Mouse (Mus musculus) forebrain, embryonic 14.5 days (tissue): ENCODE results near the gene Dip2c. TPM values are rescaled to one million over a fixed set of nuclear protein-coding genes. Genes with fewer than 3 reads are reported as not detected.

Source experiments
- ATAC-seq: fragments of 200-750 bp; cut with Nextera tagmentation; 2 replicates; pipeline ENCODE4 v1.8.0; 2017; ENCODE audit warnings: mild to moderate bottlenecking, moderate library complexity
- DNase-seq: peaks from one replicate; pipeline ENCODE4 v3.0.0-alpha.2; 2015; ENCODE audit warnings: low spot score
- H3K27ac ChIP-seq: fragments of 300-500 bp; sonication (generic); 2 replicates; pipeline ENCODE4 v1.5.1; 2014; ENCODE audit warnings: low read depth, mild to moderate bottlenecking, control low read depth, low read length, moderate library complexity
- H3K27me3 ChIP-seq: fragments of 300-500 bp; sonication (generic); replicated peaks from 2 replicates; pipeline ENCODE4 v1.6.1; 2014; ENCODE audit warnings: low read length, control low read depth, mixed read lengths; ENCODE audit not compliant: control insufficient read depth, insufficient read depth
- H3K36me3 ChIP-seq: fragments of 300-500 bp; sonication (generic); 2 replicates; pipeline ENCODE4 v1.6.1; 2014; ENCODE audit warnings: low read length, control low read depth; ENCODE audit not compliant: control insufficient read depth, insufficient read depth
- H3K4me1 ChIP-seq: fragments of 300-500 bp; sonication (generic); 2 replicates; pipeline ENCODE4 v1.6.1; 2014; ENCODE audit warnings: antibody characterized with exemption, low read length, control low read depth; ENCODE audit not compliant: control insufficient read depth, insufficient read depth
- H3K4me2 ChIP-seq: fragments of 300-500 bp; sonication (generic); 2 replicates; pipeline ENCODE4 v1.6.1; 2014; ENCODE audit warnings: mild to moderate bottlenecking, control low read depth, low read length
- H3K4me3 ChIP-seq: fragments of 300-500 bp; sonication (generic); 2 replicates; pipeline ENCODE4 v1.5.1; 2014; ENCODE audit warnings: low read depth, low read length, control low read depth
- H3K9ac ChIP-seq: fragments of 300-500 bp; sonication (generic); 2 replicates; pipeline ENCODE4 v1.6.1; 2014; ENCODE audit warnings: mild to moderate bottlenecking, low read length, control low read depth, moderate library complexity
- H3K9me3 ChIP-seq: fragments of 300-500 bp; sonication (generic); replicated peaks from 2 replicates; pipeline ENCODE4 v1.6.1; 2016; ENCODE audit warnings: low read length, control low read depth, mixed read lengths; ENCODE audit not compliant: control insufficient read depth
- WGBS: fragments of 180-500 bp; shearing (Covaris S2); extraction: QIAGEN DNeasy Blood & Tissue Kit; methylation state at CpG from one replicate; pipeline ENCODE4 v1.1.7; 2014; 5-methylcytosine and 5-hydroxymethylcytosine counted together
- polyA plus RNA-seq: library from polyadenylated mRNA; unstranded; fragments of >200 nt; fragmentation: Nextera tagmentation; extraction: Ambion mirVana; gene quantifications from 2 replicates; pipeline ENCODE4 v1.2.1, GENCODE M21; 2014

Dip2c gene
- polyA plus RNA-seq, 1 experiment from 2014 or later = 13.2 TPM

GRCm38 (mm10) chr13:9389334-9389733 lies 113.0 kb downstream of the Dip2c start:
- peaks cover 4% of the 10 kb centered on the region; the same call in 1 of the 2 replicates for H3K4me1 ChIP-seq
- no peak overlapping the region for H3K9ac ChIP-seq
- no peaks in the 10 kb centered on the region for H3K36me3 ChIP-seq
- WGBS = 91% methylated on average over 1 of the region's 1 CpGs
- no peak overlapping the region for H3K27ac ChIP-seq
- no peak for ATAC-seq
- H3K4me2 ChIP-seq = no peak overlapping the region
- H3K27me3 ChIP-seq = no peaks in the 10 kb centered on the region
- DNase-seq = no peak
- no peak overlapping the region for H3K4me3 ChIP-seq
- H3K9me3 ChIP-seq = peaks cover 5% of the 10 kb centered on the region; the same call in 1 of the 2 replicates

DNA sequence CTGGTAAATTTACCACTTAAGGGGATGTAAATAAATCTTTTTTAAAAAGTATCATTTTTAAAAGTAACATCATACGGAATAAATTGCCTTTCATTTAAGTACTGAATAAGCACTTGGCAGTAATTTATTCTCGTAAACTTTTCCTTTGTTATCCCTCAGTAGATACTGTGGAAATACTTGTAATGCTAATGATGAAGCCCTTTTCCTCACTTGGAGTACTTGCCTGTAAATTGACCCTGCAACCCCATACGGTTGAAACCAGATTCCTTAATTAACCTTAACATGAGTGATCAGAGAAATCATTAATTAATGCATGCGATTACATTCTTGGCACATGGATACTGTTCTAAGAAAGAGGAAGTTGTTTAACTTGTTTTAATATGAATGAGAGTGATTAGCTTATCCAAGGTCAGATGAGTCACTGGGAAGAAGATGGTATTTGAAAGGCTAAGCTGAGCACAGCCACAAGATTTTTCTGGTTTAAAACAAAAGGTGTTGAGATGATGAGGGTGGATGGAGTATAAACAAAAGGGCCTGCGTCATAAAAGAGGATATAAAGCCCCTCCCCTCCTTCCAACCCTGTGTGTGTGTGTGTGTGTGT lies 114.0 kb downstream of the Dip2c start:
- Histone ChIP-seq H3K4me1 (peaks cover 4% of the 10 kb centered on the region; the same call in 1 of the 2 replicates), H3K9ac (no peak overlapping the region), H3K36me3 (no peaks in the 10 kb centered on the region), H3K4me3 (no peak overlapping the region), H3K9me3 (peaks cover 5% of the 10 kb centered on the region; the same call in 1 of the 2 replicates), H3K27ac (no peak overlapping the region), H3K27me3 (no peaks in the 10 kb centered on the region), H3K4me2 (no peak overlapping the region)
- WGBS = 13% methylated on average over 5 of the region's 5 CpGs
- ATAC-seq (peak; percentile 55), DNase-seq (peak; percentile 39)

- whole genome bisulfite sequencing = 88% methylated on average over 3 of the region's 3 CpGs
- H3K4me1 ChIP-seq = peaks cover 4% of the 10 kb centered on the region; the same call in 1 of the 2 replicates
- no peaks in the 10 kb centered on the region for H3K9me3 ChIP-seq
- no peak overlapping the region for H3K4me3 ChIP-seq
- DNase-seq (no peak), ATAC-seq (no peak)
- H3K27me3 ChIP-seq = no peaks in the 10 kb centered on the region
- H3K4me2 ChIP-seq = no peak overlapping the region
- H3K9ac ChIP-seq = no peak overlapping the region
- no peaks in the 10 kb centered on the region for H3K36me3 ChIP-seq
- no peak overlapping the region for H3K27ac ChIP-seq
Observed at GRCm38 (mm10) chr13:9393470-9393869, 117.1 kb downstream of the Dip2c start.

DNA sequence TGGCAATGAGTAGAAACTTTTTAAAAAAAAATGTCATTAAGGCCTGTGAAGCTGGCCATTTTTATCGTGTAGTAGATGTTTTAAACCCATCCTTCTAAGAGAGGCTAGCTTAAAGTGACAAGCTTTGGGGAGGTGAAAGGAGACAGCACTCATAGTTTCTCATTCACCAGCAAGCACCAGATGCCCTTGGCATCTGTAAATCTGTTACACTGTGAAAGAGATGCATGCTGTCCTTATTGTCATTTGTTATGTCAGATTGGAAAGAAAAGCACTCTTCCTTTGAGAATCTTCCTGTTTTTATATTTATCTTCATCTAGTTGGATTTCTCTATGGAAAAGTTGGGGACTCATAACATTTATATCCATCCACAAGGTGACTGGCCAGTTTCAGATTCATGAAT lies 119.0 kb downstream of the Dip2c start:
- Histone ChIP-seq H3K36me3 (no peaks in the 10 kb centered on the region), H3K4me2 (no peak overlapping the region), H3K27me3 (no peaks in the 10 kb centered on the region), H3K4me1 (peaks cover 4% of the 10 kb centered on the region; the same call in 1 of the 2 replicates), H3K9ac (no peak overlapping the region), H3K27ac (no peak overlapping the region), H3K9me3 (no peaks in the 10 kb centered on the region), H3K4me3 (no peak overlapping the region)
- 70% methylated on average over 1 of the region's 1 CpGs for WGBS
- ATAC-seq (no peak), DNase-seq (peak; percentile 11)

DNA sequence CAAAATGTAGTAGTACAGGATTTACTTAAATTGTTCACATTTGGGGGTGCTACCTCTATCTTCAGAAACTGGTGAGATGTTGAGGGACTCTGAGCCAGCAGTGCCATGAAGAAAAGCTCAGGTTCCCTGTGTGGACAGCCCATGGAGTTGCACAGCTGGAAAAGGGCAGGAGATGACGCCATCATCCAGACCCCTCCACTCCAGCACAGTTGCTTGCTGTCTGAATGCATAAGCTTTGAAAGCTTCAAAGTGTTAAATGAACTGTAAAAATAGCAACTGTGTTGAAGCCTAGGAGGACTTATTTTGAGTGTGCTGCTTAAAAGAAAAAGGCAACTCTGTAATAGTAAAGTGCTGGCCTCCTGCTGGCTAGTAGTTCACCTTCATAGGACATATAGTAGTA lies 122.5 kb downstream of the Dip2c start:
- no peak overlapping the region for H3K9ac ChIP-seq
- H3K27me3 ChIP-seq = no peaks in the 10 kb centered on the region
- no peaks in the 10 kb centered on the region for H3K9me3 ChIP-seq
- no peak overlapping the region for H3K4me2 ChIP-seq
- DNase-seq (peak; percentile 36), ATAC-seq (peak; percentile 67; the same call in 1 of the 2 replicates)
- no peak overlapping the region for H3K27ac ChIP-seq
- H3K4me1 ChIP-seq = no peaks in the 10 kb centered on the region
- H3K4me3 ChIP-seq = no peak overlapping the region
- 3% methylated on average over 1 of the region's 1 CpGs for WGBS
- H3K36me3 ChIP-seq = no peaks in the 10 kb centered on the region

- DNase-seq = no peak
- H3K4me1 ChIP-seq = no peaks in the 10 kb centered on the region
- H3K27me3 ChIP-seq = no peaks in the 10 kb centered on the region
- no peak overlapping the region for H3K4me3 ChIP-seq
- H3K9ac ChIP-seq = no peak overlapping the region
- no peak overlapping the region for H3K27ac ChIP-seq
- no peaks in the 10 kb centered on the region for H3K9me3 ChIP-seq
- 53% methylated on average over 1 of the region's 1 CpGs for WGBS
- no peaks in the 10 kb centered on the region for H3K36me3 ChIP-seq
- no peak for ATAC-seq
- no peak overlapping the region for H3K4me2 ChIP-seq
Observed at GRCm38 (mm10) chr13:9405399-9405798, 129.1 kb downstream of the Dip2c start.

GRCm38 (mm10) chr13:9408983-9409382 lies 132.7 kb downstream of the Dip2c start:
- ATAC-seq (no peak), DNase-seq (no peak)
- Histone ChIP-seq H3K27ac (no peak overlapping the region), H3K36me3 (no peaks in the 10 kb centered on the region), H3K9ac (no peak overlapping the region), H3K4me1 (no peaks in the 10 kb centered on the region), H3K4me2 (no peak overlapping the region), H3K9me3 (no peaks in the 10 kb centered on the region), H3K27me3 (no peaks in the 10 kb centered on the region), H3K4me3 (no peak overlapping the region)
- WGBS = 91% methylated on average over 4 of the region's 4 CpGs

GRCm38 (mm10) chr13:9418441-9418840 lies 142.1 kb downstream of the Dip2c start:
- DNase-seq (no peak), ATAC-seq (no peak)
- Histone ChIP-seq H3K9me3 (no peaks in the 10 kb centered on the region), H3K36me3 (no peaks in the 10 kb centered on the region), H3K27ac (no peak overlapping the region), H3K4me2 (no peak overlapping the region), H3K9ac (no peak overlapping the region), H3K4me3 (no peak overlapping the region), H3K4me1 (no peaks in the 10 kb centered on the region), H3K27me3 (no peaks in the 10 kb centered on the region)
- WGBS = 92% methylated on average over 3 of the region's 3 CpGs

DNA sequence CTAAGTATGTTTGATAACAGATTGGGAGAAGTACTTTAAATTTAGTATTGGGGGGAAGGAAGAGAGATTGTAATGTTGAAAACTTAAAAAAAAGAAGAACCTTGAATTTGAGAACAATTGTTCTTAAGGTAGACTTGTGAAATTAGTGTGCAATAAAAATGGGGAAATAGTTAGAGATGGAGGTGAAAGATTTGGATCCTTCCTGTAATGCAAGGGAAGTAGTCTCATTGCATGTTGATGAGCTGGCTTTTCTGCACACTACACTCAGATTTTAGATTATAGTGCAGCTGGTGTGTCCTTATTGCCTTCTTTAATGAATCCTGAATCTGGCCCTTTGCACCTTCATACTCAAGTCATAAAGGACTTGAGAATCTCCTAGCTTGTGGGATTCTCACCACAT lies 142.9 kb downstream of the Dip2c start:
- Histone ChIP-seq H3K9ac (no peak overlapping the region), H3K36me3 (no peaks in the 10 kb centered on the region), H3K4me3 (no peak overlapping the region), H3K27me3 (no peaks in the 10 kb centered on the region), H3K4me2 (no peak overlapping the region), H3K4me1 (no peaks in the 10 kb centered on the region), H3K27ac (no peak overlapping the region), H3K9me3 (no peaks in the 10 kb centered on the region)
- ATAC-seq (no peak), DNase-seq (no peak)
